Mouse (Mus musculus) limb, embryonic 12.5 days (tissue): ENCODE results near the gene Vac14. TPM values are rescaled to one million over a fixed set of nuclear protein-coding genes. Genes with fewer than 3 reads are reported as not detected.
A peak's percentile ranks its signal among the peaks of the same experiment; 100 is the strongest.

ENCODE experiments used
- ATAC-seq: fragments of 200-750 bp; cut with Nextera tagmentation; 2 replicates; pipeline ENCODE4 v1.8.0; 2017; ENCODE audit warnings: low read depth, moderate TSS enrichment; ENCODE audit not compliant: insufficient number of reproducible peaks, insufficient read depth, low FRiP score, low TSS enrichment
- H3K27ac ChIP-seq: fragments of 300-500 bp; sonication (generic); 2 replicates; pipeline ENCODE4 v1.5.1; 2016; ENCODE audit warnings: mild to moderate bottlenecking, moderate library complexity
- H3K27me3 ChIP-seq: fragments of 300-500 bp; sonication (generic); 2 replicates; pipeline ENCODE4 v1.6.1; 2016; ENCODE audit warnings: mild to moderate bottlenecking, moderate library complexity
- H3K36me3 ChIP-seq: fragments of 300-500 bp; sonication (generic); 2 replicates; pipeline ENCODE4 v1.6.1; 2016; ENCODE audit warnings: mild to moderate bottlenecking, moderate library complexity
- H3K4me1 ChIP-seq: fragments of 300-500 bp; sonication (generic); replicated peaks from 2 replicates; pipeline ENCODE4 v1.6.1; 2016
- H3K4me2 ChIP-seq: fragments of 300-500 bp; sonication (generic); 2 replicates; pipeline ENCODE4 v1.6.1; 2016; ENCODE audit warnings: mild to moderate bottlenecking, moderate library complexity
- H3K4me3 ChIP-seq: fragments of 300-500 bp; sonication (generic); replicated peaks from 2 replicates; pipeline ENCODE4 v1.5.1; 2016; ENCODE audit warnings: mild to moderate bottlenecking
- H3K9ac ChIP-seq: fragments of 300-500 bp; sonication (generic); replicated peaks from 2 replicates; pipeline ENCODE4 v1.6.1; 2016; ENCODE audit warnings: mild to moderate bottlenecking, moderate library complexity
- H3K9me3 ChIP-seq: fragments of 300-500 bp; sonication (generic); 2 replicates; pipeline ENCODE4 v1.6.1; 2016; ENCODE audit warnings: mild to moderate bottlenecking, moderate library complexity
- WGBS: fragments of 180-500 bp; shearing (Covaris S2); methylation state at CpG from one replicate; pipeline ENCODE4 v1.1.7; 2016; 5-methylcytosine and 5-hydroxymethylcytosine counted together
- polyA plus RNA-seq: library from polyadenylated mRNA; unstranded; fragments of >200 nt; fragmentation: Nextera tagmentation; extraction: Ambion mirVana; gene quantifications from 2 replicates; pipeline ENCODE4 v1.2.1, GENCODE M21; 2016

Gene Vac14
- polyA plus RNA-seq, 1 experiment from 2014 or later, result 23.3 TPM

- 70% methylated on average over 5 of the region's 5 CpGs for WGBS
- H3K27ac ChIP-seq, result no peak overlapping the region
- H3K4me1 ChIP-seq, result no peaks in the 10 kb centered on the region
- H3K9ac ChIP-seq, result no peak overlapping the region
- H3K9me3 ChIP-seq, result no peaks in the 10 kb centered on the region
- ATAC-seq, result no peak
- peaks cover 16% of the 10 kb centered on the region; the same call in 1 of the 2 replicates for H3K36me3 ChIP-seq
- H3K4me3 ChIP-seq, result no peak overlapping the region
- no peak overlapping the region for H3K4me2 ChIP-seq
- H3K27me3 ChIP-seq, result no peaks in the 10 kb centered on the region
Observed at GRCm38 (mm10) chr8:110694226-110694625, 75.8 kb downstream of the Vac14 start.

DNA sequence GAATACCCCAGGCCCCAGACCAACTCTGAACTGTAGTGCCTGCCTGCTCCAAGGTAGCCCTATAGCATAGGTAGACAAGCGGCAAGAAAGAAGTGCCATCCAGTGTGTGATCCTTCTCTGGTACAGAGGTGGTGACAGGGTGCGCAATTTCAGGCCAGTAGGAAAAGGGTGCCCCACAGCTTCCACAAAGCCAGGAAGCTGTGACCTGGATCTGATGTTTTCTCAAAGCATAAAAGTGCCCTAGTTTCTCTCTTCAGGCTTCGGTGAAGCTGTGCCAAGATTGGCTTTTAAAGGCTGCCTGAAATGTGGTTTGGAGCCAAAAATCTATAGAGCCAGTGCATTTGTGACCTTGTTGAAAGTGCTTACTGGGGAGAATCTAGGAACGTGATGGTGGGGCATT lies 76.4 kb downstream of the Vac14 start:
- Histone ChIP-seq H3K27me3 (no peaks in the 10 kb centered on the region), H3K4me3 (no peak overlapping the region), H3K36me3 (peaks cover 20% of the 10 kb centered on the region; the same call in 1 of the 2 replicates), H3K4me1 (no peaks in the 10 kb centered on the region), H3K9me3 (no peaks in the 10 kb centered on the region), H3K27ac (no peak overlapping the region), H3K4me2 (no peak overlapping the region), H3K9ac (no peak overlapping the region)
- WGBS, result 87% methylated on average over 4 of the region's 4 CpGs
- ATAC-seq, result no peak

- Histone ChIP-seq H3K9ac (no peak overlapping the region), H3K27ac (no peak overlapping the region), H3K27me3 (no peaks in the 10 kb centered on the region), H3K36me3 (peaks cover 20% of the 10 kb centered on the region; the same call in 1 of the 2 replicates), H3K4me3 (no peak overlapping the region), H3K4me2 (no peak overlapping the region), H3K4me1 (no peaks in the 10 kb centered on the region), H3K9me3 (no peaks in the 10 kb centered on the region)
- no peak for ATAC-seq
- 88% methylated on average over 5 of the region's 5 CpGs for WGBS
Observed at GRCm38 (mm10) chr8:110695431-110695830, 77.0 kb downstream of the Vac14 start.

DNA sequence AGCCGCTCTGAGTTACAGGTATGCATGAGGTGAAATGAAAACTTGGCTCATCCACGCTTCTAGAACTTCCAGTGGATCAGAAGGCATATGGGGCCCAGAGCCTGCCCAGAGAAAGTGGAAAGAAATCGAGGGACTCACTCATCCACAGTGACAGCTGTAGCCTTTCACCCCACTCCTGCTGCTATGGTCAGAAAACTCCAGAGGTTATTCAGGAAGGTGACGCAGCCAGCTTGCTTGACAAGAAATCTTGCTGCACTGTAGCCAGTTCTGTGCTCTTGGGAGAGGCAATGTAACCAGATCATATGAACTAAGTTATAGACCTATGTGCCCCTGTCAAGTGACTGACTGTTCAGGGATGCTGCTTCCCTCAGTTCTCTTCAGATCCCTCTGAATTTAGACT lies 77.7 kb downstream of the Vac14 start:
- H3K9me3 ChIP-seq, result no peaks in the 10 kb centered on the region
- H3K27me3 ChIP-seq, result no peaks in the 10 kb centered on the region
- ATAC-seq, result no peak
- no peak overlapping the region for H3K27ac ChIP-seq
- no peak overlapping the region for H3K9ac ChIP-seq
- H3K36me3 ChIP-seq, result peaks cover 18% of the 10 kb centered on the region; the same call in 1 of the 2 replicates
- no peaks in the 10 kb centered on the region for H3K4me1 ChIP-seq
- no peak overlapping the region for H3K4me2 ChIP-seq
- 92% methylated on average over 4 of the region's 4 CpGs for WGBS
- no peak overlapping the region for H3K4me3 ChIP-seq

DNA sequence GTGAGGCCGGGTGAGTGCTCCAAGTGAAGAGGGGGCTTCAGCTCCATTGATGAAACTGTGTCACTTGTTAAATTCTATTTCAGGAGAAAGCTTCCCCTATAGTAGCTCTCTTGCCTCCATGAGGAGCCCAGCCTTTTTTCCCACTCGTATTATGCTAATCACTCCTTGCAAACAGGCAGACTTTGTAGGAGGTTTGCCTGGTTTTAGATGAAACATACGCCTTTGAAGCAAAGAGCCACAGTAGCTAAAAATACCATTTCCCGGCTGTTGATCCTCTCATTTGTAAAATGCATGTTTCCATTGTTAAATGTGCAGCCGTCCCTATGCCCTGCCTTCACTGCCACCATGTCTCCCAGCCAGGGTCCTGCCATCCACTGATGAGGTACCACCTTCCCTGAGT lies 79.2 kb downstream of the Vac14 start:
- H3K9ac ChIP-seq, result no peak overlapping the region
- no peaks in the 10 kb centered on the region for H3K27me3 ChIP-seq
- no peak for ATAC-seq
- H3K27ac ChIP-seq, result no peak overlapping the region
- H3K4me2 ChIP-seq, result no peak overlapping the region
- H3K36me3 ChIP-seq, result peaks cover 18% of the 10 kb centered on the region; the same call in 1 of the 2 replicates
- H3K4me1 ChIP-seq, result peaks cover 4% of the 10 kb centered on the region
- 85% methylated on average over 5 of the region's 5 CpGs for WGBS
- no peak overlapping the region for H3K4me3 ChIP-seq
- H3K9me3 ChIP-seq, result no peaks in the 10 kb centered on the region

- Histone ChIP-seq H3K36me3 (peaks cover 15% of the 10 kb centered on the region; the same call in 1 of the 2 replicates), H3K27me3 (no peaks in the 10 kb centered on the region), H3K9ac (no peak overlapping the region), H3K4me1 (peaks cover 10% of the 10 kb centered on the region), H3K27ac (no peak overlapping the region), H3K9me3 (no peaks in the 10 kb centered on the region), H3K4me3 (no peak overlapping the region), H3K4me2 (no peak overlapping the region)
- ATAC-seq, result no peak
- 84% methylated on average over 1 of the region's 1 CpGs for WGBS
Observed at GRCm38 (mm10) chr8:110698098-110698497, 79.7 kb downstream of the Vac14 start.

- Histone ChIP-seq H3K9ac (no peak overlapping the region), H3K27me3 (no peaks in the 10 kb centered on the region), H3K4me2 (no peak overlapping the region), H3K4me3 (no peak overlapping the region), H3K27ac (no peak overlapping the region), H3K4me1 (peaks cover 21% of the 10 kb centered on the region), H3K36me3 (peaks cover 15% of the 10 kb centered on the region; the same call in 1 of the 2 replicates), H3K9me3 (no peaks in the 10 kb centered on the region)
- no peak for ATAC-seq
- 79% methylated on average over 7 of the region's 7 CpGs for WGBS
Observed at GRCm38 (mm10) chr8:110699501-110699900, 81.1 kb downstream of the Vac14 start.

DNA sequence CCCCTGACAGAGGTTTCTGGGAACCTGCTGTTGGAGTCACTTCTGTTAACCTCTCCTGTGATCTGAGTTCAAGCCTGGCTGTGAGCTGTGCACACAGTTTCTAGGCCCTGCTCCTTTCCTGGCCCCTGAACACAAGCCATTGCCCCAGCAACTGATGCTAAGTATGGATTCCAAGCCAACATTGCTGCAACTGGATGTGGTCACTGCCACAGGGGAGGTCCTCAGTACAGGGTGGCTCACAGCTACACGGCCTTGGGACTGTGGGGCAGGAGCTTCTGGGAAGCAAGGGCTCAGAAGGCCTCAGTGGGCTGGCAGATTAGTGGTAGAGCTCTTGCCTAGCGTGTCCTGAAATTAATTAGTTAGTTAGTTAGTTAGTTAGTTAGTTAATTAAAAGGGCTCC lies 82.2 kb downstream of the Vac14 start:
- Histone ChIP-seq H3K27me3 (no peaks in the 10 kb centered on the region), H3K9ac (no peak overlapping the region), H3K9me3 (no peaks in the 10 kb centered on the region), H3K4me1 (peaks cover 21% of the 10 kb centered on the region), H3K36me3 (peaks cover 15% of the 10 kb centered on the region; the same call in 1 of the 2 replicates), H3K4me2 (no peak overlapping the region), H3K4me3 (no peak overlapping the region), H3K27ac (no peak overlapping the region)
- WGBS, result 84% methylated on average over 2 of the region's 2 CpGs
- ATAC-seq, result no peak

- WGBS, result 38% methylated on average over 9 of the region's 9 CpGs
- Histone ChIP-seq H3K4me2 (no peak overlapping the region; the same call in 1 of the 2 replicates), H3K9me3 (no peaks in the 10 kb centered on the region), H3K4me1 (peaks cover 21% of the 10 kb centered on the region), H3K36me3 (peaks cover 14% of the 10 kb centered on the region), H3K27ac (peak overlapping the region; percentile 79), H3K4me3 (no peak overlapping the region), H3K27me3 (no peaks in the 10 kb centered on the region), H3K9ac (no peak overlapping the region)
- ATAC-seq, result no peak; the same call in 1 of the 2 replicates
Observed at GRCm38 (mm10) chr8:110702636-110703459, 84.5 kb downstream of the Vac14 start.

DNA sequence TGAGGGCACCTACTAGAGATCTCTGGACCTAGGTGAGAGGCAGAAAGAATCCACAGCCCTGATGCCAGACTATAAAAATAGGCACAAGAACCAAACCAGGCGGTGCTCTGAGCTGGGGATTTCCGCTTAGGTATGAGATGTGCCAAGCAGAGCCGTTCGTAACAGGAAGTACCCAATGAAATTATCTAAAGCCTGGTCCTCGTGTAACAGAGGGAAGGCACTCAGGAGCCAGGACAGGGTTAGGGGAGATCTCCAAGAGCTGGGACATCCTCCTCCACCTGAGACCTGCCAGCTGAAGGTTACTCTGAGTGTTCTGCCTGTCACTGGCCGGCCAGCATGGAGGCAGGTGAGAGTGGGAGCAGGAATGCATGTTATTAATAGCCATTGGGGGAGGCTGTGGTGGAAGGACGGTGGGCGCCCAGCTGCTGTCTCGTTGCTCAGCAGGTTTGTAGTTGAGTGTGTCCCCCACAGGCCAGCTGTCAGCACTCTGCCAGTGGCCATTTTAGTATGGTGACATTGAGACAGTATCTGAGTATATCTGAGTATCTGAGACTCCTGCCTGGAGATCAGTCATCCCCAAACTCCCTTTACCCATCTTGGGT lies 85.2 kb downstream of the Vac14 start:
- Histone ChIP-seq H3K9ac (no peak overlapping the region), H3K4me2 (no peak overlapping the region), H3K9me3 (no peaks in the 10 kb centered on the region), H3K4me1 (peaks cover 21% of the 10 kb centered on the region), H3K36me3 (peaks cover 21% of the 10 kb centered on the region), H3K4me3 (no peak overlapping the region), H3K27me3 (no peaks in the 10 kb centered on the region), H3K27ac (peak overlapping the region; percentile 79)
- ATAC-seq, result no peak
- WGBS, result 70% methylated on average over 9 of the region's 9 CpGs

DNA sequence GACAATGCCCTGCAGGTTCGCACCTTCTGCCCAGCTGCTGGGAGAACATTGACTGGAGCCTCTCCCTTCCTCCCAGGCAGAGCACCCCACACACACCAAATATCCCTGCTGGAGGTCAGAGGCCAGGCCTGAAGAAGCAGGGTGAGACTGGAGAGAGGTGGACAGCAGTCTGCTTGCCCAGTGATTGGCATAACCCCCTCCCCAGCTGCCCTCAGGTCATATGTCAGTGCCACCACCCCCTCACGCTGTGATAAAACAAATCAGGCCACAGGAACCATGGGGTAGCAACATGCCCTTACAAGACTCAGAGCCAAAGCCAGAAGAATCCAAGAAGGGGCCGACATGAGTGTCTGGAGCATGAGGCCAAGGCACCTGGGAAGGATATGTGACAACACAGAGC lies 85.7 kb downstream of the Vac14 start:
- no peaks in the 10 kb centered on the region for H3K27me3 ChIP-seq
- 84% methylated on average over 3 of the region's 3 CpGs for WGBS
- H3K9ac ChIP-seq, result no peak overlapping the region
- H3K4me1 ChIP-seq, result peaks cover 21% of the 10 kb centered on the region
- no peak overlapping the region for H3K27ac ChIP-seq
- H3K4me3 ChIP-seq, result no peak overlapping the region
- H3K4me2 ChIP-seq, result no peak overlapping the region
- no peak for ATAC-seq
- H3K36me3 ChIP-seq, result peaks cover 24% of the 10 kb centered on the region
- H3K9me3 ChIP-seq, result no peaks in the 10 kb centered on the region
